Mouse (Mus musculus): Measurements from ENCODE around the gene Tsga10.

DNA sequence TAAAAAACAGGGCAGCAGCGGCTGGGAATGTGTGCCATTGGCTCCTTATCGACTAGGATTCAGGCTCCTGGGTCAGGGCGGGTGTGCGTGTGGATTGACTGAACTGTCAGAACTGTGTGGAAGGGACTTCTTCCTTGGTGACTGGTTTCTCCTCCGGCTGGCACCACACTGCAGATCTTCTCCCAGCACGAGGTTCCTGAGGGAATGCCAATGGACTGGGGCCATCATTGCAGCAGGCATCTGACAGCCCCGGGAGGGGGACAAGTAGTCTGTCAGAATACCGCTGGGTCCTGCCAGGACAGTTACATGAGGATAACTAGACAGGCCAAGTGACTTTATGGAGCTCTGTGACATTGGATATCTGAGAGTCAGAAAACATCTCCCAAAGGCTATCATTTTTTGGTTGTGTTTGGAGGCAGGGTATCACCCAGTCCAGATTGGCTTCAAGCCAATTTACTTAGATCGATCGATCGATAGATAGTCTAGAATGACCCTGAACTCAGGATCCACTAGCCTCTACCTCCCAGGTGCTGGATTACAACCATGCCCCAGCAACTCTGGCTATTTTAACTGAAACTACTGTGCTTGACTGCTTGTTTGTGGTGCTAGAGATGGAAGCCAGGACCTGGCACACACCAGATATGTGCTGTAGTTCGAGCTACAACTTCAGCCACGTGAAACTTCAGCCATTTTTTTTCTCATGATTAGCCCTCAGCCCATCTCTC, 11.7 kb upstream of the Tsga10 start:
- TF ChIP-seq CTCF (IDR thresholded peaks at IDR 0.05) (no peak), POLR2A (IDR thresholded peaks at IDR 0.05; ENCODE audit: insufficient read depth, low read depth, low read length) (no peak), EP300 (IDR thresholded peaks at IDR 0.05; ENCODE audit: insufficient read depth, low read depth, low read length) (no peak)

Data from heart, adult 2 months (tissue).